Mouse (Mus musculus) heart, embryonic 15.5 days (tissue): ENCODE measurements around the gene Rps4x. TPM values are rescaled to one million over a fixed set of nuclear protein-coding genes. Genes with fewer than 3 reads are reported as not detected.
"Not testable (repeated sequence)": the region's sequence is repeated elsewhere in the genome, so short reads cannot be mapped to it uniquely, and the experiment has no call there.

ENCODE experiments used
- ATAC-seq: fragments of 200-750 bp; cut with Nextera tagmentation; replicated peaks from 2 replicates; pipeline ENCODE4 v1.8.0; 2017; ENCODE audit warnings: low read depth, moderate TSS enrichment; ENCODE audit not compliant: insufficient number of reproducible peaks, insufficient read depth, low FRiP score
- H3K27ac ChIP-seq: fragments of 300-500 bp; sonication (generic); 2 replicates; pipeline ENCODE4 v1.5.1; 2015; ENCODE audit warnings: mild to moderate bottlenecking, inconsistent platforms
- H3K27me3 ChIP-seq: fragments of 300-500 bp; sonication (generic); 2 replicates; pipeline ENCODE4 v1.6.1; 2015; ENCODE audit warnings: inconsistent platforms
- H3K36me3 ChIP-seq: fragments of 300-500 bp; sonication (generic); 2 replicates; pipeline ENCODE4 v1.6.1; 2015; ENCODE audit warnings: mild to moderate bottlenecking, inconsistent platforms
- H3K4me1 ChIP-seq: fragments of 300-500 bp; sonication (generic); replicated peaks from 2 replicates; pipeline ENCODE4 v1.6.1; 2015; ENCODE audit warnings: inconsistent platforms
- H3K4me2 ChIP-seq: fragments of 300-500 bp; sonication (generic); 2 replicates; pipeline ENCODE4 v1.6.1; 2015; ENCODE audit warnings: inconsistent platforms, mild to moderate bottlenecking, moderate library complexity
- H3K4me3 ChIP-seq: fragments of 300-500 bp; sonication (generic); 2 replicates; pipeline ENCODE4 v1.5.1; 2015; ENCODE audit warnings: mild to moderate bottlenecking, inconsistent platforms
- H3K9ac ChIP-seq: fragments of 300-500 bp; sonication (generic); 2 replicates; pipeline ENCODE4 v1.6.1; 2015; ENCODE audit warnings: mild to moderate bottlenecking, inconsistent platforms
- H3K9me3 ChIP-seq: fragments of 300-500 bp; sonication (generic); replicated peaks from 2 replicates; pipeline ENCODE4 v1.6.1; 2016; ENCODE audit warnings: inconsistent platforms
- WGBS: fragments of 180-500 bp; shearing (Covaris S2); methylation state at CpG from one replicate; pipeline ENCODE4 v1.1.7; 2015; ENCODE audit warnings: mixed read lengths; 5-methylcytosine and 5-hydroxymethylcytosine counted together
- polyA plus RNA-seq: library from polyadenylated mRNA; unstranded; fragments of >200 nt; fragmentation: Nextera tagmentation; extraction: Ambion mirVana; gene quantifications from 2 replicates; pipeline ENCODE4 v1.2.1, GENCODE M21; 2015

Rps4x gene
- 431 and 436 TPM in 2 replicates for polyA plus RNA-seq

DNA sequence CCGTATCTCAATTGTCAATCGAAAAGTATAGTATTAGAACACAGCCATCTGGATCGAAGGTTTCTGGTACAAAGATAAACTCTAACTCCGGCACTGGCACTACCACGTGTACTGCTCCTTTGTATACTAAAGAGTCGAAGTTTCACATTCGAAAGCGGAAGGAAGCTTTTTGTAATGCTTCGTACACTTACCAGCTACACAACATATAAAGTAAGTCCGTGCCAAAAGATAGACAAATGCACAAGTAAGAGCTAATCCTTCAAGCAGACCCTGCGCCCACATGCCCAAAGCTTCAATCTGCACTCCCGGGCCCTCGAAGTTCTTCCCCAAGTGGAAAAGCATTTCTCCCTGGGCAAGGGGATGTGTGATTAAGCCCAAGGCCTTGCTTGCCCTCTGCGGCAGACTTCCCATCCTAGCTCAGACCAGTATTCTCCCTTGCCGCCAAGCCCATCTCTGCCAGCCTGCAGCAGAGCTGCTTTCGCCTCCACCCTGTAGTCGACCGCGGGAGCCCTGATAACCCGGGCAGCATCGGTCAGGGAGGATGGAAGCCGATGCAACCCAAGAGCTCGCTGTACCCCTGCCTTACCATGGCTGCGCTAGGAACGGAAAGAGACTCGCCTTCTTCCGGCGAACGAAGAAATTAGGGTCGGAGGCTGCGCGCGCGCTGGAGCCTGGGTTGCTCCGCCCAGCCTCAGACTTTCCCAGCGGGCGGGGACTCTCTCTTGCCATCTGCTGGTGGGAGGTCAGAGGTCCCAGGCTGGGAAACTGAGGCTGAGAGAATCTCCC, at the start of gene Rps4x:
Rps4x (minus strand) TSS at position 683 of the 786 bp plus-strand sequence.
- H3K4me3 ChIP-seq: peak within 1 kb of the TSS; percentile 62
- WGBS: 16% methylated on average over 37 of the region's 37 CpGs

DNA sequence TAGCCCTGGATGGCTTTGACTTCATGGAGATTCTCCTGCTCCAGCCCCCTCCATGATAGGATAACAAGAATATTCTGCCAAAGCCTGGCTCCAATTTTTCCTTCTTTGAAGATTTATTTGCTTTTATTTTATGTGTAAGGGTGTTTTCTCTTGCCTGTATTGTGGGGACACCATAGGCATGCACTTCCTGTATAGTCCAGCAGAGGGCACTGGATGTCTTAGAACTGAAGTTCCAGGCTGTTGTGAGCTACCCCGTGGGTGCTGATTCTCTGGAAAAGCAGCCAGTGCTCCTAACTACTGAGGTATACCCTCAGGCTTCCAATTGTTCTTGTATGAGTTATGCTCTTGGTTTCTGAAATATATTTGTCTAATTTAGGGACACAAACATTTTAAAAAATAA, 29.9 kb upstream of the Rps4x start:
- ATAC-seq: no peak
- no peak overlapping the region for H3K27ac ChIP-seq
- 12% methylated on average over 1 of the region's 1 CpGs for WGBS

More for the DNA sequence above, at the start of gene Rps4x:
- Histone ChIP-seq H3K4me2 (peak within 1 kb of the TSS; percentile 61), H3K9ac (peak within 1 kb of the TSS; percentile 60), H3K27ac (peak within 1 kb of the TSS; percentile 84), H3K4me1 (0 out of 2 replicates have a peak, but pooled peaks cover 5% of the 10 kb centered on the region), H3K36me3 (peaks cover 12% of the 10 kb centered on the region), H3K27me3 (no peaks in the 10 kb centered on the region), H3K9me3 (no peaks in the 10 kb centered on the region)
- peak; percentile 84 for ATAC-seq

DNA sequence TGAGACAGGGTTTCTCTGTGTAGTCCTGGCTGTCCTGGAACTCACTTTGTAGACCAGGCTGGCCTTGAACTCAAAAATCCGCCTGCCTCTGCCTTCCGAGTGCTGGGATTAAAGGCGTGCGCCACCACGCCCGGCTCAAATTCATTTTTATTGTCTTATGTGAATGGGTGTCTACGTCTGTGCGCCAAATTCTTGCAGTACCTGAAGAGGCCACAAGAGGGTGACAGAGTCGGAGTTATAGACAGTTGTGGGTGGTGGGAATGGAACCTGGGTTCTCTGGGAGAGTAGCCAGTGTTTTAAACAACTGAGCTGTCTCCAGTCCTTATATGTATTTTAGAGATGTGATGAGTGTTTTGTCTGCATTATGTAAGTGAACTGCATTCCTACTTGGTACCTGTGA, 26.2 kb upstream of the Rps4x start:
- not testable (repeated sequence) for H3K27me3 ChIP-seq, H3K4me3 ChIP-seq, H3K4me2 ChIP-seq, H3K9ac ChIP-seq, H3K9me3 ChIP-seq, ATAC-seq, H3K4me1 ChIP-seq, H3K36me3 ChIP-seq, H3K27ac ChIP-seq
- 42% methylated on average over 9 of the region's 9 CpGs for WGBS

More for the DNA sequence above, 29.9 kb upstream of the Rps4x start:
- H3K9ac ChIP-seq: no peak overlapping the region
- H3K4me2 ChIP-seq: no peak overlapping the region
- H3K36me3 ChIP-seq: no peaks in the 10 kb centered on the region
- H3K27me3 ChIP-seq: no peaks in the 10 kb centered on the region
- H3K4me1 ChIP-seq: no peaks in the 10 kb centered on the region
- no peaks in the 10 kb centered on the region for H3K9me3 ChIP-seq
- no peak overlapping the region for H3K4me3 ChIP-seq

DNA sequence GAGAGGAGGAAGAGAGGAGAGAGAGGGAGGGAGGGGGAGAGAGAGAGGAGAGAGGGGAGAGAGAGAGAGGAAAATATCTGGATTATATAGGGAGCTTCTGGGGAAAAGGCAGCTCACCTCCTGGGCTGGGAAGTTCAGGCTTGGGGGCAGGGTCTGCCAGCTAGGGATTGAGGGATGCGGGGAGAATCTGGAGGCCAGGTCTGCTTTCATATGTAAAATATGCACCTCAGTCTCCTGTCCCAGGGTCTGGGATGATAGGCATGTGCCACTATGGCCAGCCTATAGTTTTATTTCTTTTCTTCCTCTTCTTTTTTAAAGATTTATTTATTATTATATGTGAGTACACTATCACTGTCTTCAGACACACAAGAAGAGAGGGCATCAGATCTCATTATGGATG, 1.6 kb upstream of the Rps4x start:
- WGBS: 73% methylated on average over 1 of the region's 1 CpGs
- Histone ChIP-seq H3K36me3 (peaks cover under 1% of the 10 kb centered on the region; the same call in 1 of the 2 replicates), H3K4me2 (no peak overlapping the region), H3K9me3 (no peaks in the 10 kb centered on the region), H3K4me1 (0 out of 2 replicates have a peak, but pooled peaks cover 5% of the 10 kb centered on the region), H3K27me3 (no peaks in the 10 kb centered on the region), H3K9ac (no peak overlapping the region), H3K27ac (no peak overlapping the region), H3K4me3 (no peak overlapping the region)
- no peak for ATAC-seq

DNA sequence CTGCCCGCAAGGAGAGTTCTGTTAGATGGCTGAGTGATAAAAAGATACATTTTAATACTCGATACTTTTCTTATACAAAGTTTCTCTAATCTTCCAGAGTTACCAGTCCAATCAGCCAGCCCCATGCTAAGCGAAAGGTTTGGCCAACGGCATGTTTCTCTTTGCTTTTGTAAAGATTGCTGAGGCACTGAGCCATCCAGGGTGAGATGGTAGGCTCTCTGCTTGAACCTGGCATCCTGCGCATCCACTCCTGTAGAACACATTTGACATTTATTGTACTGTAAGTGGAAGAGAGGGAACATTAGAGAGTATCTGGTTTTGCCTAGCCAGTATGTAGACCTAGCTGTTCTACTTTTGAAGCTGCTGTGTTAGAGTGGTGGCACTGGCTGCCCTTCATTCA, 387 bp upstream of the Rps4x start:
- ATAC-seq: no peak
- WGBS: 47% methylated on average over 5 of the region's 5 CpGs
- Histone ChIP-seq H3K4me2 (peak overlapping the region; percentile 18; the same call in 1 of the 2 replicates), H3K27me3 (no peaks in the 10 kb centered on the region), H3K36me3 (peaks cover 5% of the 10 kb centered on the region), H3K9ac (0 out of 2 replicates have a peak overlapping the region, but pooled peaks have one; percentile 6), H3K4me3 (no peak overlapping the region), H3K9me3 (no peaks in the 10 kb centered on the region), H3K4me1 (0 out of 2 replicates have a peak, but pooled peaks cover 5% of the 10 kb centered on the region), H3K27ac (no peak overlapping the region)

DNA sequence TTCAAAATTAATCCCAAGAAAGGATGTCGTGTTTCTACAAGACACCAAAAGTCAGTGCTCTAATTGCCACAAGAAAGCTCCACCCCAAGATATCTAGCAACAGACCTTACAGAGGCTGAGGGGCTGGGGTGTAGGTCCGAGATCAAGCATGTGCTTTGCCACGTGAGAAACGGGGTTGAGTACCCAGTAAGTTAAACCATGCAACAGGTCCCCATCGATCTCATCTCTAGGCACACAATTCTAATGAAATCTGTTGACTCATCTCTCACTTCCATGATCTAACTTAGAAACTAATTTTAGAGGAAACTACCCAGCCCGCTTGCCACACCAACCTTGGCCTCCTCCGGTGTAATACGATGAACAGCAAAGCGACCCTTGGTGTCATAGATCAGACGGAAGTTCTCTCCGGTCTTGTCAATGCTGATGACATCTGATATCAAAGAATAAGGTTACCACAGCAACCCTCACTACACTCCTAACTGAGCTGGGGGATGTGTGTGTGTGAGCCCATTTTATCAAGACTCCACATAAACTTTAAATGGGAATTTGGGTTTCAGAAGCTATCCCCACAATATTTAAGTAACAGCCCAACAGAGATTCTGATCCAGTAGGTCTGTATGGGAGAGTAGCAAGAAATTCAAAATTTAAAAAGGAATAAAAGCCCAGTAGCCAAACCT, 2.0 kb downstream of the Rps4x start:
- 0 out of 2 replicates have a peak, but pooled peaks cover 5% of the 10 kb centered on the region for H3K4me1 ChIP-seq
- H3K27me3 ChIP-seq: no peaks in the 10 kb centered on the region
- H3K36me3 ChIP-seq: peaks cover 14% of the 10 kb centered on the region
- no peaks in the 10 kb centered on the region for H3K9me3 ChIP-seq
- peak overlapping the region; percentile 61 for H3K4me2 ChIP-seq
- peak overlapping the region; percentile 62 for H3K4me3 ChIP-seq
- no peak for ATAC-seq
- WGBS: 34% methylated on average over 11 of the region's 11 CpGs
- no peak overlapping the region for H3K27ac ChIP-seq
- H3K9ac ChIP-seq: peak overlapping the region; percentile 60

DNA sequence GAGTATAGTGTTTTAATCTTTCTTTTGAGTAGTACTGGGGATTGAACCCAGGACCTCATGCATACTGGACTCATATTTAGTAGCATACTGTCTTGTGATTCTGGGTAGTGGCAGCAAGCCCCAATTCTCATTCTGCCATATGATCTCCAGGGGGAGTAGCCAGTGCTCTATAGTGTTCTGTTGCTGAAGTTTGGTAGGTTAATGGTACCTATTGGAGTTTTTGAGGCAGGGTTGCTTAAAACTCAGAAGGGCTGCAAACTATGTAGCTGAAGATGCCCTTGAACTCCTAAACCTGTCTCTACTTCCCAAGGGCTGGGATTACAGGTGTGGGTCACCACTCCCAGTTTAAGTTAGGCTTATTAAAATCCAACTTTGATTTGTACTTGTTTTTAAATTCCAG, 6.6 kb downstream of the Rps4x start:
- H3K27me3 ChIP-seq: no peaks in the 10 kb centered on the region

DNA sequence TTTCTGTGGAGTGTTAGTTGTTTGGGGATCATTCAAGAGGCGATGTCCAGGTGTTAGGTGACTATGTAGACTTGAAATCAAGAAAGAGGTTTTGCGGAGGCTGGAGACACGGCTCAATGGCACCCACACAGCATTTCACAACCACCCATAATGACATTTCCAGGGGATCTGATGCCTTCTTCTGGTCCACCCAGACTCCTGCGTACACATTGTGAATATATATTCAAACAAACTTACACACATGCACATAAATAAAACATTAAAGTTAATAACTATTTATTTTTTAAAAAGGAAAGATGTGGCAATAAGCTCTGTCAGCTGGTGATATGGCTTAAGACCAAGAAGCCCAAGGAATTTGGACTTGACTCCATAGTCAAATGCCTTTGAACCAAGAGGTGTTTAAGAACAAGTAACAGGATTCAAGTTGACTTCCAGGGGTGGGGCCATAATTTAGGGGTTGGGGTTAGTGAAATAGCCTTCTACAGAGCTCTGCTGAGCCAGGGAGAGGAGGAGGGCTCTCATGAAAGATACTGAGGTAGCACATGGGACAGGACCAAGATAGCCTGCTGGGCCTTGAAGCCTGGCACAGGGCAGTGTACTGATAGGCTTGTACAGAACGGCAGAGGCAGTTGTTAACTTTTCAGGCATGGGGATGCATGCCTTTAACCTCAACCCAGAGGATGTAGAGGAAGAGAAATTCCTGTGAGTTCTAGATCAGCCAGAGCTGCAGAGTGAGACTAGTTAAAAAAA, 13.5 kb downstream of the Rps4x start:
- Histone ChIP-seq H3K36me3 (no peaks in the 10 kb centered on the region), H3K9me3 (no peaks in the 10 kb centered on the region), H3K4me1 (no peaks in the 10 kb centered on the region), H3K27me3 (no peaks in the 10 kb centered on the region), H3K4me2 (no peak overlapping the region), H3K4me3 (no peak overlapping the region), H3K27ac (no peak overlapping the region), H3K9ac (no peak overlapping the region)
- 82% methylated on average over 5 of the region's 5 CpGs for WGBS
- no peak for ATAC-seq

More for the DNA sequence above, 6.6 kb downstream of the Rps4x start:
- Histone ChIP-seq H3K27ac (no peak overlapping the region), H3K4me3 (no peak overlapping the region), H3K4me2 (no peak overlapping the region), H3K9me3 (no peaks in the 10 kb centered on the region), H3K9ac (no peak overlapping the region), H3K4me1 (0 out of 2 replicates have a peak, but pooled peaks cover 5% of the 10 kb centered on the region), H3K36me3 (peaks cover 14% of the 10 kb centered on the region)
- no peak for ATAC-seq

DNA sequence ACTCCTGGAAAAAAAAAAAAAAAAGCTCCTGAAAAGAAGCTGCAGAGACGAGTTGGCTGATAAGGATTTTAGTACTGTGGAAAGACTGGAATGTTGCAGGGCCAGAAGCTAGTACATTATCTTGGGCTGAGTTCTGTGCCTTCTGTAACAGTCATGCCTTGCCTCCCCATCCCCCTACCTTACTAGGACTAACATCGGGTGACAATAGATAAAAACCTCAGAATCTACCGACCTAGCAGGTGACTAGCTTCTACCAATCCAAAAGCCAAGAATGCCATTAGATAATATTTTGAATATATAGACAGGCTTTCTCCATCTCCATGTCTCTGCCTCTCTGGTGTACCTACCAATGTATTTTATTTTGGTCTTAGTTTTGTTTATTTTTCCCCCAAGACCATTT, 18.3 kb downstream of the Rps4x start:
- no peak overlapping the region for H3K27ac ChIP-seq

DNA sequence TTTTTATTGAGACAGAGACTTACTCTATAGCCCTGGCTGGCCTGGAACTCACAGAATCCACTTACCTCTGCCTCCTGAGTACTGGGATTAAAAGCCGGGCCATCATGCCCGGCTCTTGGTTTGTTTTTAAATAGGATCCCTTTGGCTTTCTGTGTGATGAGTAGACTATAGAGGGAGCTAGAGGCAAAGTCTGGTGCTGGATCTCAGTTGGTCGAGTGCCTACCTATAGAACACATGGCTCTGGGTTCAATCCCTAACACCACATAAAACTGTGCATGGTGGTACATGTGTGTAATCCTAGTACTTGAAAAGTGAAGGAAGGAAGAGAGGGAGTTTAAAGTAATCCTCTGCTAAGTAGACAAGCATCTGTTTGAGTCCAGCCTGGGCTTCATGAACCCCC, 19.1 kb downstream of the Rps4x start:
- H3K4me2 ChIP-seq: no peak overlapping the region
- no peak overlapping the region for H3K9ac ChIP-seq
- ATAC-seq: no peak
- WGBS: 48% methylated on average over 3 of the region's 3 CpGs
- H3K4me3 ChIP-seq: no peak overlapping the region
- no peaks in the 10 kb centered on the region for H3K4me1 ChIP-seq
- no peaks in the 10 kb centered on the region for H3K9me3 ChIP-seq
- no peak overlapping the region for H3K27ac ChIP-seq
- no peaks in the 10 kb centered on the region for H3K36me3 ChIP-seq
- H3K27me3 ChIP-seq: no peaks in the 10 kb centered on the region; the same call in 1 of the 2 replicates

More for the DNA sequence above, 18.3 kb downstream of the Rps4x start:
- Histone ChIP-seq H3K4me3 (no peak overlapping the region), H3K27me3 (no peaks in the 10 kb centered on the region; the same call in 1 of the 2 replicates), H3K4me1 (no peaks in the 10 kb centered on the region), H3K4me2 (no peak overlapping the region), H3K36me3 (no peaks in the 10 kb centered on the region), H3K9ac (no peak overlapping the region), H3K9me3 (no peaks in the 10 kb centered on the region)
- ATAC-seq: no peak
- 25% methylated on average over 3 of the region's 3 CpGs for WGBS

DNA sequence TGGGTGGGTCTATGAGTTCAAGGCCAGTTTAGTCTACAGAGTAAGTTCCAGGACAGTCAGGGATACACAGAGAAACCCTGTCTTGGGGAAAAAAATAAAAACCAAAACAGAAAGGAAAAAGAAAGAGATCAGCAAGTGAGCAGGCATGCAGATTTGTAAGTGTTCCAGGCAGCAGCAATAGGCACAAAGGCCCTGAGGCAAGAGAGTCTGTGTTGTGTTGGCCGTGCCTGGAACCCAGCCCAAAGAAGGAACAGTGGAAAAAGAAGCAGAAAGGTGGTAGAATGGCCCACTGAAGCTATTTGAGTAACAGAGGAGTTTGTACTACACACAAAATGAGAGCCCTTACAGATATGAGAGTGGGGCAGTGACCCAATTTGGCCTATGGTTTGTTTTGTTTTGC, 19.5 kb downstream of the Rps4x start:
- H3K9ac ChIP-seq: no peak overlapping the region
- H3K4me1 ChIP-seq: no peaks in the 10 kb centered on the region
- H3K9me3 ChIP-seq: no peaks in the 10 kb centered on the region
- 71% methylated on average over 1 of the region's 1 CpGs for WGBS
- no peaks in the 10 kb centered on the region for H3K36me3 ChIP-seq
- no peak overlapping the region for H3K4me2 ChIP-seq
- ATAC-seq: no peak
- H3K27ac ChIP-seq: no peak overlapping the region
- no peaks in the 10 kb centered on the region; the same call in 1 of the 2 replicates for H3K27me3 ChIP-seq
- no peak overlapping the region for H3K4me3 ChIP-seq
